In the genomic region with DNA sequence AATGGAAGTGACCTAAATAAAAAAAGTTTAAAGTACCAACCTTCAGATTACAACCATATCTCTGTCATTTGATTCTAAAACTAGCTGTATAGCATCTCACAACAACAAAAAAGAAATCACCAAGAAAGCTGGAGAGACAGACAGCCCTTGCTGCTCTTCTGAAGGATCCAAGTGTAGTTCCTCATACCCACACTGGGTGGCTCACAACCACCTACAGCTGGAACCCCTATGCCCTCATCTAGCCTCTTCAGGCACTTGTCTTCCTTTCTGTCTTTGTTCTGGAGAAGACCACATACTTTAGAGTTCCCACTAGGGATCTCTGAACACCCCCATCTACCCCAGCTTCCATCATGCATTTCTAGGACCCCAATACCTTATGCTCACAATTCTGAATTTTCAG, we compare ENCODE assay signal across 10 mouse cellular contexts.
DNase-seq lines count a peak whose midpoint lies in the region; ATAC-seq and TF ChIP-seq lines count a peak whose summit lies in the region.
"Had no signal": no experiment of that assay in that cellular context is flagged by ENCODE, and none has a peak within 500 bp of the region (broad histone marks: within the 10 kb centered on the region; RNA-seq: fewer than 3 reads in every experiment).

No protein-coding gene starts in this region.

- H3K9ac ChIP-seq in kidney, embryonic 16.5 days (replicated peaks; ENCODE audit: low read length) = no peak overlapping the region

- intact Hi-C loops in left cerebral cortex, adult 2 months (cut with DNase I) = loop anchor here (2.0 kb wide), 1 partner anchor 57 kb away; no protein-coding TSS in a partner anchor

- no peak overlapping the region for H3K4me2 ChIP-seq in kidney, embryonic 16.5 days (replicated peaks; ENCODE audit: low read depth, low read length)

- no peaks in the 10 kb centered on the region for H3K27me3 ChIP-seq in cerebellum, adult 2 months (ENCODE audit: control insufficient read depth, insufficient read depth, low read length)
- H3K27me3 ChIP-seq in kidney, embryonic 16.5 days (ENCODE audit: insufficient read depth, low read length) = no peaks in the 10 kb centered on the region

- no peak overlapping the region for H3K27ac ChIP-seq in cerebellum, adult 2 months (ENCODE audit: insufficient read depth, low read length)
- no peak overlapping the region for H3K27ac ChIP-seq in left cerebral cortex, adult 2 months
- no peak overlapping the region for H3K27ac ChIP-seq in kidney, embryonic 16.5 days (ENCODE audit: low read length)

- H3K4me3 ChIP-seq in cerebellum, adult 2 months (replicated peaks; ENCODE audit: insufficient read depth, low read depth, low read length) = no peak overlapping the region
- H3K4me3 ChIP-seq in left cerebral cortex, adult 2 months = no peak overlapping the region
- no peak overlapping the region for H3K4me3 ChIP-seq in kidney, embryonic 16.5 days (ENCODE audit: low read length)

- no peaks in the 10 kb centered on the region for H3K9me3 ChIP-seq in kidney, embryonic 16.5 days (ENCODE audit: low read length)

- no peaks in the 10 kb centered on the region for H3K4me1 ChIP-seq in cerebellum, adult 2 months (ENCODE audit: control insufficient read depth, insufficient read depth, low read length)
- H3K4me1 ChIP-seq in kidney, embryonic 16.5 days (ENCODE audit: insufficient read depth, low read length) = no peaks in the 10 kb centered on the region

- no peak for TF ChIP-seq POLR2A in cerebellum, adult 2 months (IDR thresholded peaks at IDR 0.05; ENCODE audit: borderline replicate concordance, insufficient read depth, low read length)

- ATAC-seq in kidney, embryonic 16.5 days (ENCODE audit: low FRiP score, low TSS enrichment) = peak; percentile 73; the same call in 1 of the 2 replicates

- H3K36me3 ChIP-seq in kidney, embryonic 16.5 days (ENCODE audit: insufficient read depth, low read length) = no peaks in the 10 kb centered on the region

- peak; percentile 54; the same call in 1 of the 2 replicates for TF ChIP-seq CTCF in cerebellum, adult 2 months (IDR thresholded peaks at IDR 0.05; ENCODE audit: borderline replicate concordance, insufficient read depth, low read depth, low read length)
- TF ChIP-seq CTCF in left cerebral cortex, adult 2 months (IDR thresholded peaks at IDR 0.05) = peak; percentile 64

- peak; percentile 23 to 25 for DNase-seq in cerebellum, adult 2 months
- DNase-seq in cerebellum, postnatal 4 days (ENCODE audit: low spot score in 2 of 2) = no peak
- no peak for DNase-seq in left cerebral cortex, adult 2 months (ENCODE audit: extremely low spot score in 1 of 2, low spot score in 2 of 2)
- no peak for DNase-seq in left cerebral cortex, adult 9 months (ENCODE audit: low spot score in 2 of 2)
- peak; percentile 13 for DNase-seq in R1 (ENCODE audit: low read depth, low spot score)
- no peak for DNase-seq in neural tube, embryonic 10.5 days (ENCODE audit: extremely low spot score, low spot score)
- no peak for DNase-seq in spleen, postnatal 14 days (ENCODE audit: low spot score in 2 of 2)
- DNase-seq: gastrocnemius, postnatal 14 days; liver had no signal

Comparison
In these comparisons a context has a peak if more than half of its experiments do, and no peak if none do; other contexts are left out.
1. DNase-seq: peak in cerebellum, adult 2 months (2 of 2) and R1 (single experiment); none in cerebellum, postnatal 4 days (0 of 2), left cerebral cortex, adult 2 months (0 of 2), left cerebral cortex, adult 9 months (0 of 2), neural tube, embryonic 10.5 days (single experiment) and spleen, postnatal 14 days (0 of 2).